Mouse (Mus musculus) myocyte (in vitro differentiated cells): ENCODE results near the gene Plcb3.

Experiments used
- MYOD1 ChIP-seq, 3 experiments: IDR thresholded peaks; one replicate each; pipeline ENCODE4 v1.6.1; 2011; ENCODE audit warnings: control low read depth in 2 of 3, low read depth in 2 of 3, mild to moderate bottlenecking in 2 of 3, moderate library complexity in 1 of 3; ENCODE audit not compliant: insufficient read length in 2 of 3, control insufficient read depth in 1 of 3
- MYOG ChIP-seq, 3 experiments: IDR thresholded peaks; one replicate each; pipeline ENCODE4 v1.6.1; 2011; ENCODE audit warnings: control low read depth in 2 of 3, low read depth in 2 of 3, mild to moderate bottlenecking in 2 of 3; ENCODE audit not compliant: insufficient read length in 2 of 3, control insufficient read depth in 1 of 3, insufficient read depth in 1 of 3
- POLR2A ChIP-seq: IDR thresholded peaks from one replicate; pipeline ENCODE4 v1.6.1; 2011; ENCODE audit warnings: low read depth, mild to moderate bottlenecking, control low read depth, moderate library complexity; ENCODE audit not compliant: insufficient read length
- POLR2AphosphoS2 ChIP-seq: IDR thresholded peaks from one replicate; pipeline ENCODE4 v1.6.1; 2011; ENCODE audit warnings: low read depth, control low read depth; ENCODE audit not compliant: insufficient read length
- TCF12 ChIP-seq: IDR thresholded peaks from one replicate; pipeline ENCODE4 v1.6.1; 2011; ENCODE audit warnings: mild to moderate bottlenecking, control low read depth; ENCODE audit not compliant: poor library complexity, insufficient read depth, severe bottlenecking
- USF1 ChIP-seq: IDR thresholded peaks from one replicate; pipeline ENCODE4 v1.6.1; 2011; ENCODE audit warnings: low read depth, mild to moderate bottlenecking, control low read depth, moderate library complexity

- TF ChIP-seq POLR2A: no peak
- no peak for TF ChIP-seq USF1
- peak in 2 of 3 experiments; percentile 2 to 22 for TF ChIP-seq MYOG (IDR thresholded peaks at IDR 0.05; ENCODE audit: control insufficient read depth in 1 of 3, insufficient read depth in 1 of 3, insufficient read length in 2 of 3, low read depth in 2 of 3)
- peak in 1 of 3 experiments; percentile 43 for TF ChIP-seq MYOD1 (IDR thresholded peaks at IDR 0.05; ENCODE audit: control insufficient read depth in 1 of 3, insufficient read length in 2 of 3, low read depth in 2 of 3)
- peak; percentile 59 for TF ChIP-seq POLR2AphosphoS2
- TF ChIP-seq TCF12: no peak
Measured at GRCm38 (mm10) chr19:6954046-6954445, 22.2 kb downstream of the Plcb3 start.
